Mouse (Mus musculus): Measurements from ENCODE around the gene 3110040N11Rik.

The 3110040N11Rik gene

GRCm38 (mm10) chr7:81738720-81739385 lies 50.4 kb downstream of the 3110040N11Rik start:
- no peak for DNase-seq (ENCODE audit: low spot score in 2 of 2)

- DNase-seq (ENCODE audit: low spot score in 2 of 2): no peak
Measured at GRCm38 (mm10) chr7:81735300-81736048, 53.8 kb downstream of the 3110040N11Rik start.

GRCm38 (mm10) chr7:81732183-81733089 lies 56.8 kb downstream of the 3110040N11Rik start:
- no peak for DNase-seq (ENCODE audit: low spot score in 2 of 2)
